Mouse (Mus musculus) forebrain, embryonic 10.5 days (tissue): ENCODE results near the gene Socs7. TPM values are rescaled to one million over a fixed set of nuclear protein-coding genes. Genes with fewer than 3 reads are reported as not detected.
A peak's percentile ranks its signal among the peaks of the same experiment; 100 is the strongest.
"Not testable (repeated sequence)": the region's sequence is repeated elsewhere in the genome, so short reads cannot be mapped to it uniquely, and the experiment has no call there.

Experiments
- DNase-seq: peaks from one replicate; pipeline ENCODE4 v3.0.0-alpha.2; 2017; ENCODE audit warnings: low spot score; ENCODE audit errors: extremely low spot score
- H3K27ac ChIP-seq: fragments of 300-500 bp; sonication (generic); 2 replicates; pipeline ENCODE4 v1.5.1; 2016; ENCODE audit warnings: mild to moderate bottlenecking
- H3K27me3 ChIP-seq: fragments of 300-500 bp; sonication (generic); 2 replicates; pipeline ENCODE4 v1.6.1; 2016; ENCODE audit warnings: mild to moderate bottlenecking; ENCODE audit not compliant: poor library complexity, severe bottlenecking
- H3K36me3 ChIP-seq: fragments of 300-500 bp; sonication (generic); replicated peaks from 2 replicates; pipeline ENCODE4 v1.6.1; 2016; ENCODE audit warnings: mild to moderate bottlenecking, moderate library complexity
- H3K4me1 ChIP-seq: fragments of 300-500 bp; sonication (generic); 2 replicates; pipeline ENCODE4 v1.6.1; 2016
- H3K4me3 ChIP-seq: fragments of 300-500 bp; sonication (generic); 2 replicates; pipeline ENCODE4 v1.5.1; 2016; ENCODE audit warnings: mild to moderate bottlenecking, moderate library complexity
- H3K9me3 ChIP-seq: fragments of 300-500 bp; sonication (generic); 2 replicates; pipeline ENCODE4 v1.6.1; 2016; ENCODE audit warnings: mild to moderate bottlenecking, moderate library complexity
- WGBS: fragments of 180-500 bp; shearing (Covaris S2); methylation state at CpG from one replicate; pipeline ENCODE4 v1.1.7; 2016; 5-methylcytosine and 5-hydroxymethylcytosine counted together
- polyA plus RNA-seq: library from polyadenylated mRNA; unstranded; fragments of >200 nt; fragmentation: Nextera tagmentation; extraction: Ambion mirVana; gene quantifications from 2 replicates; pipeline ENCODE4 v1.2.1, GENCODE M21; 2016

The Socs7 gene
- polyA plus RNA-seq: 3.8 and 4.2 TPM in 2 replicates

- H3K4me1 ChIP-seq: peaks cover 34% of the 10 kb centered on the region
- WGBS: under 1% methylated on average over 39 of the region's 81 CpGs
- H3K36me3 ChIP-seq: peaks cover 1% of the 10 kb centered on the region; the same call in 1 of the 2 replicates
- H3K9me3 ChIP-seq: no peaks in the 10 kb centered on the region
- DNase-seq: peak; percentile 91
- H3K4me3 ChIP-seq: peak within 1 kb of the TSS; percentile 100
- H3K27ac ChIP-seq: peak within 1 kb of the TSS; percentile 94
- H3K27me3 ChIP-seq: no peaks in the 10 kb centered on the region
Measured at GRCm38 (mm10) chr11:97361948-97362648, at the start of gene Socs7. TSS of gene Socs7 (plus strand) at chr11:97362551.

GRCm38 (mm10) chr11:97312871-97313270 lies 49.5 kb upstream of the Socs7 start:
- H3K9me3 ChIP-seq, H3K4me3 ChIP-seq, DNase-seq, H3K36me3 ChIP-seq, H3K27ac ChIP-seq: not testable (repeated sequence)
- Histone ChIP-seq H3K4me1 (peaks cover 33% of the 10 kb centered on the region), H3K27me3 (peaks cover 15% of the 10 kb centered on the region)
- 83% methylated on average over 1 of the region's 1 CpGs for WGBS

GRCm38 (mm10) chr11:97314110-97314509 lies 48.2 kb upstream of the Socs7 start:
- no peak overlapping the region for H3K27ac ChIP-seq
- DNase-seq: no peak
- 94% methylated on average over 3 of the region's 3 CpGs for WGBS
- peaks cover 33% of the 10 kb centered on the region for H3K4me1 ChIP-seq
- peaks cover 18% of the 10 kb centered on the region for H3K36me3 ChIP-seq
- no peak overlapping the region for H3K4me3 ChIP-seq
- peaks cover 14% of the 10 kb centered on the region for H3K27me3 ChIP-seq
- H3K9me3 ChIP-seq: no peaks in the 10 kb centered on the region

- H3K4me3 ChIP-seq: peak overlapping the region; percentile 59
- H3K36me3 ChIP-seq: peaks cover 26% of the 10 kb centered on the region
- 49% methylated on average over 8 of the region's 8 CpGs for WGBS
- no peaks in the 10 kb centered on the region for H3K9me3 ChIP-seq
- peaks cover 11% of the 10 kb centered on the region for H3K27me3 ChIP-seq
- H3K4me1 ChIP-seq: peaks cover 25% of the 10 kb centered on the region
- no peak for DNase-seq
- peak overlapping the region; percentile 85 for H3K27ac ChIP-seq
Measured at GRCm38 (mm10) chr11:97314751-97315503, 47.4 kb upstream of the Socs7 start.

GRCm38 (mm10) chr11:97315504-97316503 lies 46.5 kb upstream of the Socs7 start, which contains the start of gene Mrpl45:
TSS of gene Mrpl45 (plus strand) at chr11:97315716.
- DNase-seq: peak; percentile 97
- under 1% methylated on average over 50 of the region's 50 CpGs for WGBS
- peak within 1 kb of the TSS; percentile 85 for H3K27ac ChIP-seq

GRCm38 (mm10) chr11:97321197-97321596 lies 41.2 kb upstream of the Socs7 start:
- Histone ChIP-seq H3K4me3 (no peak overlapping the region), H3K36me3 (peaks cover 85% of the 10 kb centered on the region), H3K4me1 (peaks cover 8% of the 10 kb centered on the region), H3K9me3 (no peaks in the 10 kb centered on the region), H3K27ac (no peak overlapping the region), H3K27me3 (no peaks in the 10 kb centered on the region)
- WGBS: 95% methylated on average over 8 of the region's 8 CpGs
- DNase-seq: no peak

More at GRCm38 (mm10) chr11:97315504-97316503, 46.5 kb upstream of the Socs7 start, which contains the start of gene Mrpl45:
- H3K27me3 ChIP-seq: peaks cover 5% of the 10 kb centered on the region
- H3K36me3 ChIP-seq: peaks cover 35% of the 10 kb centered on the region
- no peaks in the 10 kb centered on the region for H3K9me3 ChIP-seq
- peaks cover 18% of the 10 kb centered on the region for H3K4me1 ChIP-seq
- H3K4me3 ChIP-seq: peak within 1 kb of the TSS; percentile 59

GRCm38 (mm10) chr11:97321894-97322600 lies 40.3 kb upstream of the Socs7 start:
- WGBS: 87% methylated on average over 8 of the region's 8 CpGs
- not testable (repeated sequence) for H3K4me3 ChIP-seq, H3K4me1 ChIP-seq, H3K27me3 ChIP-seq, H3K27ac ChIP-seq, DNase-seq, H3K9me3 ChIP-seq
- H3K36me3 ChIP-seq: peaks cover 93% of the 10 kb centered on the region

- WGBS: 73% methylated on average over 1 of the region's 1 CpGs
- H3K36me3 ChIP-seq: peaks cover 96% of the 10 kb centered on the region
- no peak for DNase-seq
Measured at GRCm38 (mm10) chr11:97325224-97325623, 37.1 kb upstream of the Socs7 start.

GRCm38 (mm10) chr11:97328148-97328547 lies 34.2 kb upstream of the Socs7 start:
- Histone ChIP-seq H3K9me3 (no peaks in the 10 kb centered on the region), H3K4me1 (peaks cover 20% of the 10 kb centered on the region), H3K36me3 (peaks cover 77% of the 10 kb centered on the region), H3K4me3 (no peak overlapping the region), H3K27me3 (no peaks in the 10 kb centered on the region), H3K27ac (no peak overlapping the region)
- DNase-seq: peak; percentile 69
- WGBS: 38% methylated on average over 9 of the region's 9 CpGs

More at GRCm38 (mm10) chr11:97325224-97325623, 37.1 kb upstream of the Socs7 start:
- no peak overlapping the region for H3K4me3 ChIP-seq
- H3K9me3 ChIP-seq: no peaks in the 10 kb centered on the region
- no peak overlapping the region for H3K27ac ChIP-seq
- no peaks in the 10 kb centered on the region for H3K27me3 ChIP-seq
- H3K4me1 ChIP-seq: no peaks in the 10 kb centered on the region

- H3K27ac ChIP-seq: no peak overlapping the region
- WGBS: 87% methylated on average over 1 of the region's 1 CpGs
- no peak overlapping the region for H3K4me3 ChIP-seq
- peaks cover 57% of the 10 kb centered on the region for H3K36me3 ChIP-seq
- H3K27me3 ChIP-seq: no peaks in the 10 kb centered on the region
- DNase-seq: no peak
- no peaks in the 10 kb centered on the region for H3K9me3 ChIP-seq
- H3K4me1 ChIP-seq: peaks cover 28% of the 10 kb centered on the region
Measured at GRCm38 (mm10) chr11:97330315-97330714, 32.0 kb upstream of the Socs7 start.

GRCm38 (mm10) chr11:97331231-97332190 lies 30.8 kb upstream of the Socs7 start:
- peaks cover 45% of the 10 kb centered on the region for H3K36me3 ChIP-seq

More at GRCm38 (mm10) chr11:97331231-97332190, 30.8 kb upstream of the Socs7 start:
- H3K27me3 ChIP-seq: peaks cover 6% of the 10 kb centered on the region
- no peak for DNase-seq
- 76% methylated on average over 12 of the region's 12 CpGs for WGBS
- 0 out of 2 replicates have a peak overlapping the region, but pooled peaks have one; percentile 2 for H3K27ac ChIP-seq
- H3K9me3 ChIP-seq: no peaks in the 10 kb centered on the region
- H3K4me3 ChIP-seq: no peak overlapping the region
- H3K4me1 ChIP-seq: peaks cover 35% of the 10 kb centered on the region
